Mouse (Mus musculus) ES-E14 (cell line): ENCODE results near the gene Olfr267.

ENCODE experiments used
- HCFC1 ChIP-seq: IDR thresholded peaks from 2 replicates; pipeline ENCODE4 v1.6.1; 2012; ENCODE audit warnings: low read length, inconsistent platforms, borderline replicate concordance; ENCODE audit not compliant: insufficient read depth
- ZNF384 ChIP-seq: IDR thresholded peaks from 2 replicates; pipeline ENCODE4 v1.6.1; 2012; ENCODE audit warnings: low read depth, low read length, inconsistent platforms

DNA sequence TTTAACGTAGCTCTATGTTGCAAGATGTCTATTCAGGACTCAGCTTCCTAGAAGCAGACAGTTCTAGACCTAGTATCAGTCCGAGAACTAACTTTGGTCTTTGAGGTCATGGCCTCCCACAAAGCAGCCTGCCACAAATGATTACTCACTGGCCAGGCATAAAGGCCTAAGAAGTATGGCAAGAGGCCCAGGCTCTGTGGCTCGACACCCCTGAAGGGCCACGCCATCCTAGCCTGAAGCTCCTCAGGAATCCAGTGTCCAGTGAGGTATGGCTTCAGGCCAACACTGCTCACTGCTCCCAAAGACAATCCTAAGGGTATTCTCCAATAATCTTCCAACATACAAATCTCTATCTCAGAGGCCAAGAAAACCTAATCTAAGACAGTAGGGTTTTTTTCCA lies 38.4 kb upstream of the Olfr267 start:
- TF ChIP-seq HCFC1 (no peak), ZNF384 (no peak)
